Mouse (Mus musculus): ENCODE measurements around the gene Gjb2.

The Gjb2 gene

DNA sequence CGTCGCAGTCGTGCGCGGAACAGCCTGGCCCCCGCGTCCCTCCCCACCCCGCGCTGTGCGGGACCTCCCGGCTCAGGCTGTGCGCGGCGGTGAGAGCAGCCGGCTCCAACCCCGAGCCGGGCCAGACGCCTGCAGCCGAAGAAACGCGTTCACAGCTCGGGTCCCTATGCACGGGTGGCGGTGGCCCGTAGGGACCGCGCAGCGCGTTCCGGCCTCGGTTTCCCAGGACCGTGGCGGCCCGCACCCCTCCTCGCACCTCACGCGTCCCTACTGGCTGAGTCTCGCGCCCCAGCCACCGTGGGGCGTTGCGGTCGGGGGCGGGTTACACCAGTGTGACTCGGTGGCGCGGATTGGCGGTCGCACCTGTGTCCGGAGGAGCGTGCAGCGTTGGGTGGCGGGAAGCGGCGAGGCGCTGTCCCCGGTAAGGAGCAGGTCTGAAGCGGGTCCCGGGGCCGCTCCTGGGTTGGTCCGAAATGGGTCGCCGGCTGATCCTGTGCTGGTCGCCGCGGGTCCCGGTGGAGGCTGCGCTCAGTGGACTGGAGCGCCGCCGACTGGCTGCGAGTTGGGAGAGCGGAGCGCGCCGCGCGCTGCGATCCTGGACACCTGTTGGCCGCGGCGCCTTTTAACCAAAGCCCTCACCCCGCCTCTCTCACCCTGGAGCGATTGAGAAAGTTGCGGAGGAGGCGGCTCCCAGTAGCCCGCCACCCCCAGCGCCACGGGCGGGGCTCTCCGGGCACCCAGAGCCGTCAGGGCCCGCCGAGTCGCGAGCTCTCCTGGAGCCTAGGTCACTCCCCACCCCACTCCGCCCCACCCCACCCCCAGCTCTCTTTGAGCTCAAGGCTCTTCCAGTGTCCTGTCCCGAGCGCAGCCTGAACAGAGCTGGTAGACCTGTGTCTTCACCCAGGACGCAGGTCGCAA is at the start of gene Gjb2:
Gjb2 (minus strand) TSS at position 597 of the 918 bp plus-strand sequence.
- DNase-seq: peak; percentile 65

DNA sequence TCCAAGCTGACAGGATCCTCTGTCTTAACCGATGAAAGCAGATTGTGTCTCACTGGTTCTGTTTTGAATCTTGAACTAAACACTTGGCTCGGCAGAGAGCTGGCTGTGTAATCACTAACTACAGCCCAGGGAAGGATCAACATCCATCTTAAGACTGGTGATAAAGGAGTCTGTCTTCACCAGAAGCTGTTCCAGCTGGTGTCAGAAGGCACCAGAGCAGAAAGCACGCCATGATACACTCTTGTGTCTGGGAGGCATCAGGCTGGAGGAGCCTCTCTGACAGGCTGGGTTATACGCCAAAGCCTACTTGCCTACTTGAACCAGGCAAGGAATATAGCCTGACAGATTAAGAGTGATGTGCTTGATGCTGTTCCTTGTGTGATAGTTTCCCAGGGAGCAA is 41.2 kb upstream of the Gjb2 start:
- DNase-seq: no peak

DNA sequence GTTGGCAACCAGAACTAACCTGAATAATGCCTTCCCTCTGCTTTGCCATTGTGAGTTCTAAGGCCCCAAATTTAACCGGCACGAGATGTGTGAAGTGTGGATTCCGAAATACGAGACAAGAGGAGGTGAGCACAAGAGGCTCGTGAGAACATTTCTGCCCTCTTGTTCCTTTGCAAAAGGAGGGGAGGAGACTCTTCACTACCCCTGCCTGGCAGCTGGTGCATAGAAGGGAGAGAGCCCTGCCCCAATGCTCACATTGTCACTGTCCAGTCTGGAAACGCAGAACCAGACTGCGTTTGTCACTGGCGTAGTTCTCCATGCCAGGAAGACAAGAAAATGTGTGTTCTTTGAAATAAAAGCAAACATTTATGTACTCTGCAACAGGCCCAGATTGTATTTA is 30.8 kb upstream of the Gjb2 start:
- DNase-seq: no peak

DNA sequence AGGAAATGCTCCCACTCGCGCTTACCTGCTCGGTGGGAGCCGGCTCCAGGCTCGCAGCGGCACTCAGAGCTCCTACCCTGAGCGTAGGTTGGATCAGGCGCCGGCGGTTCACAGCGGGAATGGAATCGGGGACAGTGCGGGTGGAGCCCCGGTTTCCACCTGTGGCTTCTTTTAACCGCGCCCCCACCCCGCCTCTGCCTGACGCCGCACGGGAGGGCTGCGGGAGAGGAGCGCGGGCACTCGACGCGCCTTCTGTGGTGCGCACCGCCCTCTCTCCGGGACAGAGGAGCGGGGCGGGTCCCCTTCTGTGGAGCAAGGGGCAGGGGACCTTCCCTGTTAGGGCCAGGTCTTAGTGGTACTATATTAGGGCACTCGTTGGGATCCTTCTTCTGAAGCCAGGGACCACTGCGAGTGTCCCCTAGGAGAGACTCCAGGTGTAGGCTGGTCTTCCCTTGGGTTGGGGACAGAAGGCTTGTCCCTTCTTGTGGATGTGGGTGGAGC is 28.7 kb upstream of the Gjb2 start, which contains the start of gene Gjb6:
Gjb6 (minus strand) TSS at position 451 of the 501 bp plus-strand sequence.
- peak; percentile 12 for DNase-seq

DNA sequence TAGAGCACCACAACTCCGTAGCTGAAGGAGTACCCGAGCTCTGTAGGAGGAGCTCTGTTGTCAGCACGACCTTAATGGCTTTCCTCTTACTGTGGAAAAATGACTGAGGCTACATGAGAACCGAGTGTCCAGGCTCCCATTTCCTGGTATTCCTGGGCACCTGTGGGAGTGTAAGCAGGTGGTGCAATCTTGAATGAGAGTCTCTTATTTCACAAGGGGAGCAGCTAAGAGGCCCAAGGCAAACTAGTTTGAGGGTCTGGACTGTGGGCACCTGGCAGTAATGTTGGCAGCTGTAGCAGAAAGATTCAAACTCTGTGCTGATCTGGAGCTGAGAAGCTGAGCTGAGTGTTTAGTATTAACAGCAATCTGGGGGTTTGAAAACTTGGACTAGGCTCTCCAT is 22.9 kb upstream of the Gjb2 start:
- DNase-seq: no peak

DNA sequence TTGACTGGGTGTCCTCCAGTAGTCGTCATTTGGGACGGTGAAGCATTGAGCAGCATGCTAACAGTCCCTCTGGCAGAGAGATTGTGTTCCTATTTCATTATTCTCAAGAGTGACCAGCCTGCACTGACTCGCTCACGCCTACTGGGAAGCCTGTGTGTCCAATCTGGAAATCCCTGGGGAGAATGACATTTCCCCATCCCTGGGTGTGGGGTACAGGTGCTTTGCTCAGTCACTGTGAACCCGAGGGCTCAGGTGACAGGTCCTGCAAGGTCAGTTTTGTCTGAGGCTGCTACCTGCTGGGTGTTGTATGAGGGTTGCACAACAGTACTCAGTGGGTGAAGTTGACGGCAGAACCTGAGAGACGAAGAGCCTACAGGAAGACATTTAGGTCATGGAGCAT is 17.8 kb upstream of the Gjb2 start:
- no peak for DNase-seq

DNA sequence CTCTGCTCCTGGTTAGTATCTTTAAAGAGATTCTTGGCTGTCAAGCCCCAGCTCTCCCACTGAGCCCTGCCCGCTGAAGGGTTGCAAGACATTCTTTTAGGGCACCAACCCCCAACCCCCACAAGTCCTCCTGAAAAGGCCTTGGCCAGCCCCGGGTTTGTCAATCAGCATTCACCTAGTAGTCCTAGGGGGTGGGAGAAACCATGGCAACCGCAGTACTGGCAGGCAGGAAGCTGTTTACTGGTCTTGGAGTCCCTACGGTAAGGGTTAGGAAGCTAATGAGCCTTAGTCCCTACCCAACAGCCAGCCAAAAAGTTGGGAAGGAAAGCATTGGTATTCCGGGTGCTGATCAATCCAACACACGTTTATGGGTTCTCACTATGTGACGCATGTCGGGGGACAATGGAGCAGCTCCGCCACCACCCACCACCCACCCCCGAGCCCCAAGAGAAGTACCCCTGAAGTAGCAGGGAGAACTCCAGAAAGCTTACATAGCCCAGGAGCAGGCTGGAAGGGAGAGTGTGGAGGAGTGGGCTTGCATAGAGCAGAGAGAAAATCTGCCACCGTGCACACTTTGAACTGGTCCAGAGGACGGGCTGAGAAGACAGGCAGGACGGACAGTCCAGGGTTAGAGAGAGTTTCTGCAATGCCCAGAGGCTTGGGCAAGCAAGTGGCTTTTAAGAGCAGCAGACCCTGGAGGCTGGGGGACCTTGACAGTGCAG is 11.5 kb upstream of the Gjb2 start, which contains the start of gene Gm4491:
Gm4491 (minus strand) TSS at position 61 of the 722 bp plus-strand sequence.
- no peak for DNase-seq

DNA sequence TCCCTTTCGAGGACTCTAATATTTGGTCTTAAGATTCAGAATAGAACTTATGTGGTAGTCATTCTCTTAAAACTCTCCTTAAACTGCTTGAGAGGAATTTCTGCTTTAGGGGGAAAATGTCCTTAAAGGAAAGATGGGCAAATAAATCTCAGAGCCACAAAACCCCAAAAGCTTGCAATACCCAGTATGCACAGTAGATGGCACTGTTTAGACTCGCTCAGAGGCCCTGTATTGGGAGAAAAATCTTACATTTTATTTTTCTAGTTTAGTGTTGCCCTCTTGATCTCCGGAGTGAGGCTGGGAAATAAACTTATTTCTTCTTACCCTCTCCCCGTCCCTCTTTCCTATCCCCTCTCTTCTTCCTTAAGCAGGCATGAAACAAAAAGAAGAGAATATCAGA is 4.7 kb upstream of the Gjb2 start:
- DNase-seq: peak; percentile 55

DNA sequence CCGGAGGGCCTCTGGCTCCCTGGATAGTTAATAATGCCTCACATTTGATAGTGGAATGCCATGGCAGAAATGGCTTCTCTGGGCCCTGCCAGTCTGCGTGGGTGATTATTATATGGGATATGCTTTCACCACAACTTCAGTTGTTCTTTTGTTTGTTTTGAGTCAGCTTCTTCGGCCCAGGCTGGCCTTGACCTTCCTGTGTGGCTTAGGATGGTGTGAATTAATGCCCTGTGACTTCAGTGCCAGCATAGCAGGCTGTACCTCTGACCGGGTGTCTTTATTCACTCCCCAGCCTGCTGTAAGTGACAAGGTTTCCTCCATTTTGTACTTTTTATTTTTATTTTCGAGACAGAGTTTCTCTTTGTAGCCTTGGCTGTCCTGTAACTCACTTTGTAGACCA is 3.4 kb upstream of the Gjb2 start:
- DNase-seq: no peak

DNA sequence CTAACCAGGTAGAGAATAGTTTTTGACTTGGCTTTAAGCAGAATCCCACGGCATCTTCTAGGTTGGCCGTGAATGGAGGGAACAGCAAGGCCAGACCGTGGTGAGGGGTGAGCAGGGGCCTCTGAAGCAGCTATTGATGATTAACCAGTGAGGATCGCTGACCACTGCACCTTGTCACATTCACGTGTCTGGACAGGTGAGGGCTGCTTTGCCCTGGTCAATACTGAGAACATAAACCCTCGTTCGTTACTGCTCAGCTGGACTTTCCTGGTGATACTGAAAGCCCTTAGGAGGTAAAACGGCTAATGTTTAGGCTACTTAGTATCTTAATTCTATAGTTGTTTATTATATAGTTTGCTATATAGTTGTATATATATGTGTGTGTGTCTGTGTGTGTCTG is 2.6 kb upstream of the Gjb2 start:
- no peak for DNase-seq

DNA sequence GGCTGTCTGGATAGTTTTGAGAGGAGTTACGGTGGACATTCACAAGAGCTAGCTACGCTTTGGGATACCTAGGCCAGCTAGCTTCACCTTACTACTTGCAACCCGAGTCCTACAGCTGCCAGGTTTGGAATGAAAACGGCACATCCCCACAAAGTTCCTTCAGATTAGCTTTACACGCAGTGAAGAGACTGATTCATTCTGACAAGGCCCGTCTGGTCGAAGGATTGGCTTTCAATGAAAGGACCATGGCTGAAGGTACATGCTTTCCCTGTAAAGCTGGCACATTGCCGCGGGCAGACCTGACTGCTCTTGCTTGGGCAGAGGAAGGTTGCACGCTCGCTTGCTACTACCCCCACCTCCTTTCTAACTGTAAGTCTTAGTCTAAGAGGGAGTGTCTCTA is 1.2 kb upstream of the Gjb2 start:
- no peak for DNase-seq

DNA sequence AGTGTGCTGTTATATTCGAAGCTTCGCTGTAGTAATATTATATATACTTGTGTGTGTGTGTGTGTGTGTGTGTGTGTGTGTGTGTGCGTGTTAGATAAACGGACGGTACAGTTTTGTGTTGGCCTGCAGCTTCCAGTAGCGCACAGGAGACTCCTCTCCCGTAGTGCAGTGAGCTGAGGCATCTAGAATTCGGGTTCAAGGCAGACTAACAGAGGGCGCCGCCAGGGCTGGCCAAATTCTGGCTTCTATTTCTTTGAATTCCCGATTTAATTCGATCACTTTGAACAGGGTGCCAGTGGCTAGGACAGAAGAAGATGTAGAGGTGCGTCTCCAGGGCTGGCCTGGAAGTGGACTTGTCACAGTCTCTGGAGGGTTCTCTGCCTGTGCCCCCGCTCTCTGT is 609 bp upstream of the Gjb2 start:
- no peak for DNase-seq

DNA sequence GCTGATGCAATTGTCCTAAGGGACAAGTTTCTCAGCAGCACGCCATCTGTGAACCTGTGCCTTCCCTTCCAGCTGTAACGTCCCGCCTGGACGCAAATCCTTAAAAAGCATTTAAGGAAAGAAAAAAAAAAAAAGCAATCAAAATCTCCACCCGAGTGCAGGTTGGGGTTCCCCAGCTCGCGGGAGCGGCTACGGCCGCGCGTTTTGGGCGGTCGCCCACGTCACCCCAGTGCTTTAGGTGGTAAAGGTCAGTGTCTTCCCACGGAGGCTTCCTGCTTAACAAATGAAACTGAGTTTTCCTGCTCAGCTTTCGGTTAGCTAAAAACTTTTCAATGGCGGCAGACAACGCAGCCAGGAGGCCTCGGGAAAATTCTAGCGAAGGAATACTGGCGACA is 794 bp downstream of the Gjb2 start:
- DNase-seq: no peak

DNA sequence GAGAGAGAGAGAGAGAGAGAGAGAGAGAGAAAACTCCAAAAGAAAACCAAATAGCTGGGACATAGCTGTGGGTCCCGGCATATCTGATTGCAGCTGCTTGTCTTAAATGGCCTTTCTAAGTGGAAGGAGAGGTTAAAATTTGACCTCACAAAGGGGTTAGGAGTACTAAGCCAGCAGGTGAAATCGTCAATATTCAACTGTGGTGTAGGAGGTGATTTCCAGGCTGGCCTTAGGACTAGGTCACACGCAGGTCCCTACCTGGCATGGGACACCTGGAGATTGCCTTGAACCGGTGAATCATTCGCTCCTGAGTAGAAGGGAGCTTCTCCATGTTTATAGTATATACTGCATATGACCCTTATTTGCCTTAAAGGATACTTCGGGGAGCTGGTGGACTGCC is 1.4 kb downstream of the Gjb2 start:
- no peak for DNase-seq

DNA sequence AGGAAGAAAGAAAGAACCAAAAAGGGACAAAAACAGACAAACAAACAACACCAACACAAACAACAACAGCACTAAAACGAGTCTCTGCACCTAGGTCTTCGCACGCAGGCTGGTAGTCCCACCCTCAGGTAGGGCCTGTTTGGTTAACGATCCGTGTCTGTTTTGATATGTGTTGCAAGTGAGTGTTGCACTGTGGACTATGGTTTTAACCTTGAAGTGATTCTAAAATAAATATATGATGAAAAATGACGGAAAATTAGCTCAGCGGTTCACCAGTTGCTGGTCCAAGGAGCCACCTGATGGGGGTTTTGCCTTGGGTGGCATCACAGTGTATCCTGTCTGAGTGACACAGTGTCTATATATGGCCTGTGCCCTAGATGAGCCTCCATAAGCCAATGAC is 2.9 kb downstream of the Gjb2 start:
- no peak for DNase-seq

DNA sequence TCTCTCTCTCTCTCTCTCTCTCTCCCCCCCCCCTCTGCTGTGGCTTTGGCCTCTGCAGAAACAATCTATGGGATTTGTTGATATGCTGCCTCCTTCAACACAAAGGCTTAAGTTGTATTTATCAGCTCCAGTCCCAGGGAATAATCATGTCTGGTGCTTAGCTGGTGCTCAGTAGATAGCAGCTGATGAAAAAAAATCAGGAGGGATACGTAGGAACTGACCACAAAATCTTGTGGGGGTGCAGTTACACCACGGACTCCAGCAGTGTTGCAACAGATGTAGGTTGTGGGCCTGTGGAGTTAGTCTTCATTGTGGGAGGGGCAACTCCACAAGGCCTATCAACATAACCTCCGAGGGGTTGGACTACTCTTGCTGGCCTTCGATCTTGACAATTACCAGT is 8.6 kb downstream of the Gjb2 start:
- no peak for DNase-seq

DNA sequence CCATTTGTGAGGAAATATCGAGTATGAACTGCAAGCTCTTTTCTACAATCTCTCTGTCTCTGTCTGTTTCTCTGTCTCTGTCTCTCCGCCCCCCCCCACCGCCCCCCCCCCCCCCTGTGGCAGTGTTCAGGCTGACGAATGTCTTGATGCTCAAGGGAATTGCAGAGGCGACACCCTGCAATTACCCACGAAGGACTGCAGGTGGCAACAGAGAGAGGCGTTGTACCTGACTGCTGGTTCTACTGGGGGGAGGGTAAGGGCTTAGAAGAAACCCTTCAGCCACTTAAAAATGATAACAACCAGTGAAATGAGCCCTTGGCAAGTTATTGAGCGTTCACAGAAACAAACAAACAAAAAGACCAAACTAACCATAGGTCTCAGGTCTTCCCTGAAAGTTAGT is 11.5 kb downstream of the Gjb2 start:
- DNase-seq: peak; percentile 69

DNA sequence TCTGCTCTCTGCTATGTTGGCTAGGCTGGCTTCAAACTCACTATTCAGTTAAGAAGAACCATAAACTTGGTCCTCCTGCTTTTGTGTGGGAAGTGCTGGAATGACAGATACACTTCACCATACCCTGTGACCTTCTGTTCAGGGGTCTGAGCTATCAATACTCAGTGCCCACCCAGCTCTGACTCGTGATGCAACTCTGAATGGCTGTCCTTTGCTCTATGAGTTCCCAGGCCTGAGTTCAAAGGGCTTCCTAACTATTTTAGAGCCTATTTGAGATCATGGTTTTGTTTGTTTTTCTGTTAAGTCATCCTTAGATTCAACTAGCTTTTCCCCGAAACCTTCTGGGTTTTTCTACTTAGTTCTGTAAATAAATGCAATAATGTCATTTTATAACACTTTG is 14.5 kb downstream of the Gjb2 start:
- no peak for DNase-seq

DNA sequence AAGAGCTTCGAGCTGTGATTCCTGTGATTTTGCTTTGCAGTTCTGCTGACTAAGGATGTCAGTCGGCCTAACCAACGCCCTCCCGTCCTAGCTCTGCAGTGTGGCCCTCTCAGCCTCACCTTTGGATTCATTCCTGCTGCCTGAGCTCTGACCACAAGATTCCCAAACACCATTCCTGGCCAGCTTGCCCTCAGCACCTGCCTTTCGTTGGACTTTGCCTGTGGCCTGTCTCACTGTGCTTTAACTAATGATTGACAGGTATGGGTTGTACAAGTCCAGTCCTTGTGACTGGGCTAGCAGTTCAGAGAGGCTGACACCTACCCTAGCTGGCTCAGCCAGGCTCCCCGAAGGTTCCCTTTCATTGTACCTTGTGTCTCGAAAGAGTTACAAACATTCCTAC is 15.4 kb downstream of the Gjb2 start:
- DNase-seq: no peak

DNA sequence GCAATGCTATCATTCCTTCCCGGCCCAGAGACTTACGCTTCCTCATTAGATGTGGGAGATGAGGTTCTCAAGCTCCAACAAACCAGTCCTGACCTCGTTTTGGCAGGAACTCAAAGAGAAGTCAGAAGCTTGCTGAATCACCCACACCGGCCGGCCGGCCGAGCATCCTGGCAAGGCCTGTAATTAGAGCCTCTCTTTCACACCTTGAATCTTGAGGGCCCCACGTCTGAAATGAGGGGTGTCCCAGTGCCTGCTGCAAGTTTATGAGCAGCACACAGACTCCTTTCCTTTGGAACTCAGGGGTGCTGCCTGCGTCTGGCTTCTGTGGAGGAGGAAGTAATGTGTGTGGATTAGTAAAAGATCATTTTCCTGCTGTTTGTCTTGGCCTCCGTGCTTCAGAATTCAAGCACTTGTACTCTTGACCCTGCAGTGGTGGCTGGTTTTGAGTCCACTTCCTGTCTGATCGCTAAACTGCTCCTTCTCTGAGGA is 20.3 kb downstream of the Gjb2 start:
- peak; percentile 35 for DNase-seq

DNA sequence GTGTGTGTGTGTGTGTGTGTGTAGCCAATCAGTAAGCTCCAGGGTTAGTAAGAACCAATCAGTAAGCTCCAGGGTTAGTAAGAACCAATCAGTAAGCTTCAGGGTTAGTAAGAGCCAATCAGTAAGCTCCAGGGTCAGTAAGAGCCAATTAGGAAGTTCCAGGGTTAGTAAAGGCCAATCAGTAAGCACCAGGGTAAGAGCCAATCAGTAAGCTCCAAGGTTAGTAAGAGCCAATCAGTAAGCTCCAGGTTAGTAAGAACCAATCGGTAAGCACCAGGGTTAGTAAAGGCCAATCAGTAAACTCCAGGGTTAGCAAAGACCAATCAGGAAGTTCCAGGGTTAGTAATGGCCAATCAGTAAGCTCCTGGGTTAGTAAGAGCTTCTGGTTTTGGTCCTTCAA is 21.6 kb downstream of the Gjb2 start:
- DNase-seq: no peak

DNA sequence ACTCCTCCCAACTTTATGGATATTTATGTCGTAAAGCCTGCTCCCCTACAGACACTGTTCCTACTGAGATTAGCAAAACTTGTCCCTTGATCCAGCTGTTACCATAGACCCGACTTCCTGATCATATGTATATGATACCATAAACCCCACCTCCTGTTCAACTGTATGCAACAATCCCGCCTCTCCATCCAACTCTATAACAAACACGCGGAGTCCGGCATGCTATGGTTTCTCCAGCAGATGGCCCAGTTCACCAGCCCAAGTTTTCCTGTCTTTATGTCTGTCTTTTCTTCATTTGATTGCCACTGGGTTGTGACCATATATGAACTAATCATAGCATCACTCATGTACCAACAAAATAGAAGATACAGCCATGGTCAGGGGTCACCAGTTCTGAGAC is 29.0 kb downstream of the Gjb2 start:
- DNase-seq: no peak

DNA sequence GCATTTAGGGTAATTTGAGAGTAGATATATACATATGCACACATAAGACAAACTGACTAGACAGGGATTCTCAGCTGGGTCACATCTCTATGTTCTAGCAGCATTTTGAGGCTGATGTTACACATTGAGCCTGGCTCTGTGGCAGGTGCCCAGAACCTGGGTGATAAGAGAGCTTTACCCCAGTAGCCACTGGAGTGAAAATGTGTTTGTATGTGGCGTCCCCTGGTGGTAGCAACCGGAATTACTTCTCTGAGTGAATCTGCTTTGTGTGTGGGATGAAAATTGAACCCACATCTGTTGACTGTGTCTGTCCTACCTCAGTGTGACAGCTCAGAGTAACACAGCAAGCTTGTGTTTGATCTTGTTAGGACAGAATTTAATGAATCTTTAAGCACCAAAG is 34.6 kb downstream of the Gjb2 start:
- DNase-seq: peak; percentile 47

DNA sequence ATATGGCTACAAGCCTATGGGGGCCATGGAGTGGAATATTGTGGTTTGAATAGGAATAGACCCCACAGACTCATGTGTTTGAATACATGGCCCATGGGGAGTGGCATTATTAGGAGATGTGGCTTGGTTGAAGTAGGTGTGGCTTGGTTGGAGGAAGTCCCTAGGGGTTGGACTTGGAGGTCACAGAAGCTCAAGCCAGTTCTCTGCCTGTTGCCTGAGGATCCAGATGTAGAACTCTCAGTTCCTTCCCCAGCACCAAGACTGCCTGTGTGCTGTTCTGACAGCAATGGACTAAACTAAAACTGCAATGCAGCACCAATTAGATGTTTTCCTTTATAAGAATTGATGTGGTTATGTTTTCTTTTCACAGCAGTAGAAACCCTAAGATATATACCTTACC is 38.4 kb downstream of the Gjb2 start:
- DNase-seq: no peak
